Mouse (Mus musculus) intestine, embryonic 16.5 days (tissue): Measurements from ENCODE around the gene Macrod1. TPM values are rescaled to one million over a fixed set of nuclear protein-coding genes. Genes with fewer than 3 reads are reported as not detected.

ENCODE experiments used
- ATAC-seq: fragments of 200-750 bp; cut with Nextera tagmentation; 2 replicates; pipeline ENCODE4 v1.8.0; 2017; ENCODE audit warnings: moderate TSS enrichment, moderate library complexity
- H3K27ac ChIP-seq: fragments of 300-500 bp; sonication (generic); 2 replicates; pipeline ENCODE4 v1.5.1; 2014; ENCODE audit warnings: mild to moderate bottlenecking, low read length
- H3K27me3 ChIP-seq: fragments of 300-500 bp; sonication (generic); replicated peaks from 2 replicates; pipeline ENCODE4 v1.6.1; 2014; ENCODE audit warnings: low read length, control low read depth, mixed read lengths; ENCODE audit not compliant: control insufficient read depth, insufficient read depth
- H3K36me3 ChIP-seq: fragments of 300-500 bp; sonication (generic); 2 replicates; pipeline ENCODE4 v1.6.1; 2014; ENCODE audit warnings: low read length, control low read depth; ENCODE audit not compliant: control insufficient read depth, insufficient read depth
- H3K4me1 ChIP-seq: fragments of 300-500 bp; sonication (generic); 2 replicates; pipeline ENCODE4 v1.6.1; 2014; ENCODE audit warnings: low read length, control low read depth, mixed read lengths; ENCODE audit not compliant: control insufficient read depth, insufficient read depth
- H3K4me2 ChIP-seq: fragments of 300-500 bp; sonication (generic); 2 replicates; pipeline ENCODE4 v1.6.1; 2014; ENCODE audit warnings: low read depth, low read length, control low read depth
- H3K4me3 ChIP-seq: fragments of 300-500 bp; sonication (generic); 2 replicates; pipeline ENCODE4 v1.5.1; 2014; ENCODE audit warnings: mild to moderate bottlenecking, low read length
- H3K9ac ChIP-seq: fragments of 300-500 bp; sonication (generic); 2 replicates; pipeline ENCODE4 v1.6.1; 2014; ENCODE audit warnings: low read depth, low read length
- H3K9me3 ChIP-seq: fragments of 300-500 bp; sonication (generic); 2 replicates; pipeline ENCODE4 v1.6.1; 2016; ENCODE audit warnings: low read length, control low read depth; ENCODE audit not compliant: control insufficient read depth
- WGBS: fragments of 180-500 bp; shearing (Covaris S2); extraction: QIAGEN DNeasy Blood & Tissue Kit; methylation state at CpG from one replicate; pipeline ENCODE4 v1.1.7; 2014; 5-methylcytosine and 5-hydroxymethylcytosine counted together
- polyA plus RNA-seq: library from polyadenylated mRNA; unstranded; fragments of >200 nt; fragmentation: Nextera tagmentation; extraction: Ambion mirVana; gene quantifications from 2 replicates; pipeline ENCODE4 v1.2.1, GENCODE M21; 2015

Gene Macrod1
- polyA plus RNA-seq, 1 experiment from 2014 or later = 11.6 TPM

GRCm38 (mm10) chr19:7128551-7129475 is 72.2 kb downstream of the Macrod1 start:
- no peaks in the 10 kb centered on the region; the same call in 1 of the 2 replicates for H3K27me3 ChIP-seq
- no peak overlapping the region for H3K4me2 ChIP-seq
- no peak overlapping the region for H3K4me3 ChIP-seq
- 64% methylated on average over 19 of the region's 19 CpGs for WGBS
- no peaks in the 10 kb centered on the region for H3K36me3 ChIP-seq
- no peak for ATAC-seq
- H3K9me3 ChIP-seq = no peaks in the 10 kb centered on the region
- H3K9ac ChIP-seq = 0 out of 2 replicates have a peak overlapping the region, but pooled peaks have one; percentile 8
- peaks cover 13% of the 10 kb centered on the region; the same call in 1 of the 2 replicates for H3K4me1 ChIP-seq
- no peak overlapping the region for H3K27ac ChIP-seq

GRCm38 (mm10) chr19:7130317-7130716 is 73.7 kb downstream of the Macrod1 start:
- no peak for ATAC-seq
- 64% methylated on average over 11 of the region's 11 CpGs for WGBS

GRCm38 (mm10) chr19:7133436-7133835 is 76.8 kb downstream of the Macrod1 start:
- H3K9me3 ChIP-seq = no peaks in the 10 kb centered on the region
- no peak overlapping the region for H3K27ac ChIP-seq
- H3K4me3 ChIP-seq = no peak overlapping the region
- H3K36me3 ChIP-seq = no peaks in the 10 kb centered on the region
- no peak overlapping the region for H3K9ac ChIP-seq
- H3K27me3 ChIP-seq = no peaks in the 10 kb centered on the region
- no peak for ATAC-seq
- WGBS = 90% methylated on average over 9 of the region's 9 CpGs
- H3K4me1 ChIP-seq = peaks cover 48% of the 10 kb centered on the region
- no peak overlapping the region for H3K4me2 ChIP-seq

More at GRCm38 (mm10) chr19:7130317-7130716, 73.7 kb downstream of the Macrod1 start:
- Histone ChIP-seq H3K9ac (no peak overlapping the region), H3K36me3 (no peaks in the 10 kb centered on the region), H3K9me3 (no peaks in the 10 kb centered on the region), H3K4me1 (peaks cover 28% of the 10 kb centered on the region), H3K27me3 (no peaks in the 10 kb centered on the region), H3K4me2 (no peak overlapping the region), H3K4me3 (no peak overlapping the region), H3K27ac (no peak overlapping the region)

GRCm38 (mm10) chr19:7134631-7135091 is 78.1 kb downstream of the Macrod1 start:
- H3K9ac ChIP-seq = peak overlapping the region; percentile 43
- WGBS = 21% methylated on average over 17 of the region's 17 CpGs

GRCm38 (mm10) chr19:7135525-7135924 is 78.9 kb downstream of the Macrod1 start:
- 5% methylated on average over 9 of the region's 9 CpGs for WGBS
- no peak overlapping the region for H3K4me3 ChIP-seq
- peaks cover 55% of the 10 kb centered on the region for H3K4me1 ChIP-seq
- no peaks in the 10 kb centered on the region for H3K9me3 ChIP-seq
- peak overlapping the region; percentile 86 for H3K27ac ChIP-seq
- H3K27me3 ChIP-seq = no peaks in the 10 kb centered on the region
- no peaks in the 10 kb centered on the region for H3K36me3 ChIP-seq
- peak overlapping the region; percentile 43; the same call in 1 of the 2 replicates for H3K9ac ChIP-seq
- peak overlapping the region; percentile 9; the same call in 1 of the 2 replicates for H3K4me2 ChIP-seq
- ATAC-seq = peak; percentile 25; the same call in 1 of the 2 replicates

More at GRCm38 (mm10) chr19:7134631-7135091, 78.1 kb downstream of the Macrod1 start:
- Histone ChIP-seq H3K27ac (peak overlapping the region; percentile 86), H3K4me2 (peak overlapping the region; percentile 26; the same call in 1 of the 2 replicates), H3K9me3 (no peaks in the 10 kb centered on the region), H3K36me3 (no peaks in the 10 kb centered on the region), H3K4me1 (peaks cover 58% of the 10 kb centered on the region), H3K27me3 (no peaks in the 10 kb centered on the region), H3K4me3 (no peak overlapping the region)
- ATAC-seq = no peak

- peak overlapping the region; percentile 13; the same call in 1 of the 2 replicates for H3K4me3 ChIP-seq
- ATAC-seq = peak; percentile 73
- WGBS = 13% methylated on average over 9 of the region's 9 CpGs
Observed at GRCm38 (mm10) chr19:7136016-7136415, 79.4 kb downstream of the Macrod1 start.

GRCm38 (mm10) chr19:7136714-7137498 is 80.3 kb downstream of the Macrod1 start:
- no peaks in the 10 kb centered on the region for H3K36me3 ChIP-seq
- H3K4me2 ChIP-seq = peak overlapping the region; percentile 43
- no peaks in the 10 kb centered on the region for H3K27me3 ChIP-seq
- no peaks in the 10 kb centered on the region for H3K9me3 ChIP-seq
- WGBS = 42% methylated on average over 14 of the region's 14 CpGs
- peaks cover 56% of the 10 kb centered on the region for H3K4me1 ChIP-seq
- peak overlapping the region; percentile 86 for H3K27ac ChIP-seq
- ATAC-seq = peak; percentile 85
- H3K4me3 ChIP-seq = no peak overlapping the region
- peak overlapping the region; percentile 57 for H3K9ac ChIP-seq

More at GRCm38 (mm10) chr19:7136016-7136415, 79.4 kb downstream of the Macrod1 start:
- H3K36me3 ChIP-seq = no peaks in the 10 kb centered on the region
- peak overlapping the region; percentile 86 for H3K27ac ChIP-seq
- H3K27me3 ChIP-seq = no peaks in the 10 kb centered on the region
- H3K9me3 ChIP-seq = no peaks in the 10 kb centered on the region
- H3K4me2 ChIP-seq = peak overlapping the region; percentile 43
- H3K9ac ChIP-seq = peak overlapping the region; percentile 57; the same call in 1 of the 2 replicates
- peaks cover 55% of the 10 kb centered on the region for H3K4me1 ChIP-seq

- Histone ChIP-seq H3K27ac (peak overlapping the region; percentile 2; the same call in 1 of the 2 replicates), H3K9ac (peak overlapping the region; percentile 26; the same call in 1 of the 2 replicates), H3K27me3 (no peaks in the 10 kb centered on the region), H3K36me3 (no peaks in the 10 kb centered on the region), H3K4me2 (no peak overlapping the region), H3K4me1 (peaks cover 62% of the 10 kb centered on the region), H3K9me3 (no peaks in the 10 kb centered on the region), H3K4me3 (no peak overlapping the region)
- ATAC-seq = no peak
- 33% methylated on average over 14 of the region's 14 CpGs for WGBS
Observed at GRCm38 (mm10) chr19:7138327-7138726, 81.7 kb downstream of the Macrod1 start.

- 57% methylated on average over 4 of the region's 4 CpGs for WGBS
- H3K4me3 ChIP-seq = no peak overlapping the region
- no peaks in the 10 kb centered on the region for H3K27me3 ChIP-seq
- peaks cover 63% of the 10 kb centered on the region for H3K4me1 ChIP-seq
- no peak overlapping the region for H3K4me2 ChIP-seq
- ATAC-seq = no peak
- H3K9me3 ChIP-seq = no peaks in the 10 kb centered on the region
- no peak overlapping the region for H3K9ac ChIP-seq
- H3K27ac ChIP-seq = no peak overlapping the region
- no peaks in the 10 kb centered on the region for H3K36me3 ChIP-seq
Observed at GRCm38 (mm10) chr19:7139321-7139720, 82.7 kb downstream of the Macrod1 start.
